Mouse (Mus musculus) lung, postnatal 0 days (tissue): Measurements from ENCODE around the gene Arsb. TPM values are rescaled to one million over a fixed set of nuclear protein-coding genes. Genes with fewer than 3 reads are reported as not detected.

Experiments
- ATAC-seq: fragments of 200-750 bp; cut with Nextera tagmentation; 2 replicates; pipeline ENCODE4 v1.8.0; 2017; ENCODE audit warnings: moderate library complexity
- DNase-seq: peaks from one replicate; pipeline ENCODE4 v3.0.0-alpha.2; 2016; ENCODE audit warnings: low spot score
- H3K27ac ChIP-seq: fragments of 300-500 bp; sonication (generic); 2 replicates; pipeline ENCODE4 v1.5.1; 2014; ENCODE audit warnings: antibody characterized with exemption, mild to moderate bottlenecking, low read length, mixed read lengths
- H3K27me3 ChIP-seq: fragments of 300-500 bp; sonication (generic); replicated peaks from 2 replicates; pipeline ENCODE4 v1.6.1; 2014; ENCODE audit warnings: low read length, mixed read lengths; ENCODE audit not compliant: insufficient read depth
- H3K36me3 ChIP-seq: fragments of 300-500 bp; sonication (generic); 2 replicates; pipeline ENCODE4 v1.6.1; 2014; ENCODE audit warnings: low read length, mixed read lengths; ENCODE audit not compliant: insufficient read depth
- H3K4me1 ChIP-seq: fragments of 300-500 bp; sonication (generic); 2 replicates; pipeline ENCODE4 v1.6.1; 2014; ENCODE audit warnings: antibody characterized with exemption, low read depth, low read length, mixed read lengths; ENCODE audit not compliant: insufficient read depth
- H3K4me2 ChIP-seq: fragments of 300-500 bp; sonication (generic); replicated peaks from 2 replicates; pipeline ENCODE4 v1.6.1; 2014; ENCODE audit warnings: low read depth, mild to moderate bottlenecking, low read length, moderate library complexity, mixed read lengths
- H3K4me3 ChIP-seq: fragments of 300-500 bp; sonication (generic); 2 replicates; pipeline ENCODE4 v1.5.1; 2014; ENCODE audit warnings: low read depth, low read length
- H3K9ac ChIP-seq: fragments of 300-500 bp; sonication (generic); replicated peaks from 2 replicates; pipeline ENCODE4 v1.6.1; 2014; ENCODE audit warnings: low read depth, mild to moderate bottlenecking
- H3K9me3 ChIP-seq: fragments of 300-500 bp; sonication (generic); 2 replicates; pipeline ENCODE4 v1.6.1; 2016; ENCODE audit warnings: low read length, mixed read lengths
- CTCF ChIP-seq: IDR thresholded peaks from 2 replicates; pipeline ENCODE4 v1.5.1; 2016; ENCODE audit warnings: antibody characterized with exemption, mild to moderate bottlenecking
- EP300 ChIP-seq: IDR thresholded peaks from 2 replicates; pipeline ENCODE4 v1.6.1; 2016; ENCODE audit warnings: antibody characterized with exemption, mild to moderate bottlenecking, control low read depth
- WGBS: fragments of 180-500 bp; shearing (Covaris S2); extraction: QIAGEN DNeasy Blood & Tissue Kit; methylation state at CpG from one replicate; pipeline ENCODE4 v1.1.7; 2014; 5-methylcytosine and 5-hydroxymethylcytosine counted together
- polyA plus RNA-seq: library from polyadenylated mRNA; unstranded; fragments of >200 nt; fragmentation: Nextera tagmentation; extraction: Ambion mirVana; gene quantifications from 2 replicates; pipeline ENCODE4 v1.2.1, GENCODE M21; 2015

The Arsb gene
- polyA plus RNA-seq, 1 experiment from 2014 or later: 3.7 TPM

GRCm38 (mm10) chr13:93847614-93848013 lies 76.2 kb downstream of the Arsb start:
- no peak overlapping the region for H3K4me3 ChIP-seq
- no peak overlapping the region for H3K27ac ChIP-seq
- 39% methylated on average over 4 of the region's 4 CpGs for WGBS
- TF ChIP-seq CTCF (no peak), EP300 (no peak)
- no peaks in the 10 kb centered on the region for H3K4me1 ChIP-seq
- H3K27me3 ChIP-seq: no peaks in the 10 kb centered on the region
- no peaks in the 10 kb centered on the region for H3K9me3 ChIP-seq
- no peak overlapping the region for H3K4me2 ChIP-seq
- no peak overlapping the region for H3K9ac ChIP-seq
- ATAC-seq: no peak
- H3K36me3 ChIP-seq: no peaks in the 10 kb centered on the region
- DNase-seq: no peak

- Histone ChIP-seq H3K36me3 (no peaks in the 10 kb centered on the region), H3K4me1 (no peaks in the 10 kb centered on the region), H3K4me2 (no peak overlapping the region), H3K27me3 (no peaks in the 10 kb centered on the region), H3K9me3 (no peaks in the 10 kb centered on the region), H3K27ac (no peak overlapping the region), H3K9ac (no peak overlapping the region), H3K4me3 (no peak overlapping the region)
- 92% methylated on average over 6 of the region's 6 CpGs for WGBS
- no peak for ATAC-seq
- no peak for DNase-seq
- no peak for TF ChIP-seq EP300
These were observed 77.2 kb downstream of the Arsb start for GRCm38 (mm10) chr13:93848615-93849014.

GRCm38 (mm10) chr13:93849751-93850355 lies 78.4 kb downstream of the Arsb start:
- Histone ChIP-seq H3K27ac (no peak overlapping the region), H3K36me3 (no peaks in the 10 kb centered on the region), H3K4me1 (no peaks in the 10 kb centered on the region), H3K9me3 (no peaks in the 10 kb centered on the region), H3K4me3 (no peak overlapping the region), H3K9ac (no peak overlapping the region), H3K4me2 (no peak overlapping the region), H3K27me3 (no peaks in the 10 kb centered on the region)
- ATAC-seq: no peak
- DNase-seq: no peak
- 78% methylated on average over 5 of the region's 5 CpGs for WGBS
- TF ChIP-seq CTCF (no peak), EP300 (no peak)

- no peaks in the 10 kb centered on the region for H3K4me1 ChIP-seq
- H3K4me2 ChIP-seq: no peak overlapping the region
- H3K4me3 ChIP-seq: no peak overlapping the region
- H3K9ac ChIP-seq: no peak overlapping the region
- ATAC-seq (no peak), DNase-seq (no peak)
- no peaks in the 10 kb centered on the region for H3K36me3 ChIP-seq
- 53% methylated on average over 4 of the region's 4 CpGs for WGBS
- no peaks in the 10 kb centered on the region for H3K27me3 ChIP-seq
- no peaks in the 10 kb centered on the region for H3K9me3 ChIP-seq
- TF ChIP-seq CTCF: no peak
- TF ChIP-seq EP300: no peak
- H3K27ac ChIP-seq: no peak overlapping the region
These were observed 79.2 kb downstream of the Arsb start for GRCm38 (mm10) chr13:93850674-93851073.

- H3K4me1 ChIP-seq: no peaks in the 10 kb centered on the region
- no peak for TF ChIP-seq EP300
- TF ChIP-seq CTCF: no peak
These were observed 81.1 kb downstream of the Arsb start for GRCm38 (mm10) chr13:93852419-93853138.

GRCm38 (mm10) chr13:93853767-93854166 lies 82.3 kb downstream of the Arsb start:
- no peaks in the 10 kb centered on the region for H3K9me3 ChIP-seq
- no peak overlapping the region for H3K27ac ChIP-seq
- ATAC-seq (no peak), DNase-seq (no peak)
- H3K4me1 ChIP-seq: no peaks in the 10 kb centered on the region
- WGBS: 84% methylated on average over 6 of the region's 6 CpGs
- no peaks in the 10 kb centered on the region for H3K27me3 ChIP-seq
- TF ChIP-seq EP300 (no peak), CTCF (no peak)
- H3K9ac ChIP-seq: no peak overlapping the region
- H3K4me2 ChIP-seq: no peak overlapping the region
- no peaks in the 10 kb centered on the region for H3K36me3 ChIP-seq
- H3K4me3 ChIP-seq: no peak overlapping the region

More at GRCm38 (mm10) chr13:93852419-93853138, 81.1 kb downstream of the Arsb start:
- Histone ChIP-seq H3K4me3 (no peak overlapping the region), H3K27me3 (no peaks in the 10 kb centered on the region), H3K36me3 (no peaks in the 10 kb centered on the region), H3K27ac (no peak overlapping the region), H3K9ac (no peak overlapping the region), H3K9me3 (no peaks in the 10 kb centered on the region), H3K4me2 (no peak overlapping the region)
- DNase-seq (peak; percentile 61), ATAC-seq (peak; percentile 39)
- 43% methylated on average over 14 of the region's 14 CpGs for WGBS
